Mouse (Mus musculus) spleen, postnatal 36 days (tissue): ENCODE results near the gene Sesn3.

ENCODE experiments used
- DNase-seq, 2 experiments: peaks; one replicate each; pipeline ENCODE4 v3.0.0; 2022; ENCODE audit warnings: low spot score in 2 of 2, mixed read lengths in 1 of 2

The Sesn3 gene

DNA sequence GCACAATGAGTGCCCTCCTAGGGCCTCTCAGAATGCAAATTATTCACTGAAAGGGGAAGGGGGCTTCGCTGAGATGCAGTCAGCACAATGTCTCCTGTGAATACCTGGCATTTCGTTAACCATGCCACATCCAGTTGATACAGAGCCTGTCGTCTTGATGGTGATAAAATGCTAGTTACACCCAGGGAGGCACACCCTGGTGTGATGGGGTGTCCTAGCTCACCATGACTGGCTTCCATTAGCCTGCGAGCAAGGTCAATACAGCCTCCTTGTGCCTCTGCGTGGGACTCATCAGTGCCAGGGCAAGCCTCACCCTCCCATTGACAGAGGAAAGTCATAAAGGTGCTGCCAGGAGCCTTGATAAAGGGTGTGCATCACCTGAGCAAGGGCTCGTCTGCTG is 80.0 kb downstream of the Sesn3 start:
- DNase-seq: no peak

DNA sequence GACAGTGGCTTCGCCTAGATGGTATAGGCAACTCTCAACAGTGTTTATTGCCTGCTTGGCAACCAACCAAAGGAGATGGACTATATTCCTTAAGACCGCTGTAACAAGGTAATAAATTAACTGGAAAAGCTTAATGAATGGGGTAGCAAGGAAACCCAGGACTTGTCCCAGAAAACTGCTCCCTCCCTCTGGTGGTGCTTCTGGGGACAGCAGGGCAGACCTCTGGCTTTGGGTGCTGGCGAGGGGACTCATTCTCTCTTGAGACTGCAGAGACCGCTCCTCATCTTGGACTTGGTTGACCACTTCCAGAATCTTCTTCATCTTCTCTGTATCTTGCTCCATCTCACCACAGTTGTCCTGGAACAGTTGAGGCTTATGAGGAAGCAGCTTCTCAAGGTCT is 82.2 kb downstream of the Sesn3 start:
- no peak for DNase-seq

DNA sequence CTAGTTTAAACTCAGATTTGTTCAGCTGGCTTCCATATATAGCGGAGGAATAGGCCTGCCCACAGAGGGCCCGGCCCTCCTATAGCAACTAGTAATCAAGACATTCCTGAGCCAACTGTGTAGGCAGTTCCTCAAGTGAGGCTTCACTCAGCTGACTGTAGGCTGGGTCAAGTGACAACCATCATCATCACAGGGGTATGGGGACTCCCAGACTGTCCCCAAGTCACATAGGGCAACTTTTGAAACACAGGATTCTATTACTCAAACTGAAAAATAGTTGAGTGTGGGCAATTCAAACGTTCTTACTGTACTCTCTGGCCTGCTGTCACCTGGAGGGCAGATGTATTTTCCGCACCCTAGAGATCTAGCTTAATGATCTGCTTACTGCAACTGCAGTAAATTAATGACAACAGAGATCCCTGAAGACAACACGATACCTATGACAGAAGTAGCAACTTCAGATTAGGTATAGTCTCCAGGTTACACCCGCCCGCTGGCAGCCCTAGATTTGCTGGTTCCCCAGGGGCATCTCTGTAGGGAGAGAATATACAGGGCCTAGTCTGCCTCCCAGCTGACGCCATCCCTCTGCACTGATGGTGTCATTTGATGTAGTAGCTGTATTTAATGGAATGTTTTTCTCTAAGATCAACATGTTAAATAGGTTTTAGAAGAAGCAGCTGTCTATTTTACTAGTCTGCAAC is 87.4 kb downstream of the Sesn3 start:
- DNase-seq: no peak

DNA sequence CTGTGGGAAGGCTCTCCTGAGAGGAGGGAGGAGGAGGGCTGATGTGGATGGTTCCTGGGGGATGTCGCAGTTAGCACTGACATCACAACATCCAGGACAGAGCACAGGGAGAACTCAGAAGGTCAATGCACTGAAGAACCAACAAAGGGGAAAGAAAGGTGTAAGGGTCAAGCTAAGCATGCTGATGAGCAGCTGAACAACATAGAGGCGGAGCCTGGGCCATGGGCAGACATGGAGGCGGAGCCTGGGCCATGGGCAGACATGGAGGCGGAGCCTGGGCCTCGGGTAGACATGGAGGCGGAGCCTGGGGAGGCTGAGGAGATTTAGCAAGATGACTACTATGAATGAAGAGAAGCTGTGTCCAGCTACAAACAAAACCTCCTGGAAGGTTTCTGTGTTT is 88.7 kb downstream of the Sesn3 start:
- peak; percentile 48 to 53 for DNase-seq

DNA sequence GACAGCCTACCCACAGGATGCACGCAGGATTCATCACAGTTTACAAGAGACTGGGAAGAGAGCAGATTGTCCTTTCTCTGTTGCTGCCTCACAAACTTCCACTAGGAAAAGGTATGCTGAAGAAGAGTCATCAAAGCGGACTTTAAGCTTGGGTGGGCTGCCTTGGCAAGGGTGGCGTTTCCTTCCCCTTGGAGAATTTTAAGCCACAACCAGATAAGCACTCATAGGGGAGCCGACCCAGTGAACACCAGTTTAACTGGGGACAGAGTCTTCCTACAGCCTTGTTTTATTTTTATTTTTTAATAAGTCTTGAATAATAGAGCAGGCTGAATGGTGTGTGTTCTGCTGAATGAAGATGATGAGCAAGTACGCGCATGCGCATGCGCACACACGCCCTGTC is 89.9 kb downstream of the Sesn3 start:
- DNase-seq: no peak

DNA sequence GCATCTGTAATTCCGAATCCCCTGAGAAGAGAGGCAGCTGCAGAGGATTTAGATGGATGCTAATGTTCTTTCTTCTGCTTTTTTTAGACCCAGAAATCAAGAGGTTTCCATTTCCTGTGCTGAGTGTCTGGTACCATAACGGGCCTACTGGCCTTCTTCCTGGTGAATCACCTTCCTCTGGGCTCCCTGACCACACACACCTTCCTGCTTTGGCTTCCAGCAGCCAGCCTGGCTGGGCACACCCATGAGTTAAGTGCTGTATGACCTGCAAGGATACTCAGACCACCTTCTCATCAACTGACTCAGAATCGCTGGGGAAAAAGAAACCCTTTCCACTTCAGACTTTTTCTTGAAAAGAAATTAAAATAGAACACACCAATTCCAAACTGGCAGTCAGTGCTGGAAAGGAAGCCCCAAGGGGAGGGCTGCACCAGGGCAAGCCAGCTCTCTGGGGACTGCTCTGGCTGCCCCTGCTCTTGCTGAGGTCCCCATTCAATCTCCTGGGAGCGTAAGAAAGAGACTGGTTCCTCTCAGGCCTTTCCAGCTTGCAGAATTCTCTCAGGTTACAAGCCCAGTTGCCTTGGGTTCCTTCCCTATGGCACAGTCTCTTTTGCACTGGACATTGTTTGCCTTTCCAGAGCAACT is 90.7 kb downstream of the Sesn3 start:
- peak; percentile 22 to 25 for DNase-seq

DNA sequence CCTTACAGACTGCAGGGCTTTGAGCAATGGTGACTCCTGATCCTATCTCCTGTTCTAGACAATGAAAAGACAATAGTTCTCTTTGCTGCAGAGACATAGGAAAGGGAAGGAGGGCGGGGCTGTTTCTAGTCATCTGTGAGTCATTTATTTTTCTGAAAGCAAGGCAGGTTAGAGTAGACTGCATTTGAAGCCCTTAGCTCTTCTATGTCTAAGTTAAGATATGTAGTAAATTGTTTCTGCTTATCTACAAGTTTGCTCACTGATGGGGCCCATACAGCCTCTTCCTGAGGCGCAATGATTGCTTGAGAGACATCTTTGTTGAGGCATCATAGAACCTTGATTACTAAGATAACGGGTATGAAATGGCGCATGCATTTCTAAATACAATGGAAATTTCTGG is 93.0 kb downstream of the Sesn3 start:
- no peak for DNase-seq

DNA sequence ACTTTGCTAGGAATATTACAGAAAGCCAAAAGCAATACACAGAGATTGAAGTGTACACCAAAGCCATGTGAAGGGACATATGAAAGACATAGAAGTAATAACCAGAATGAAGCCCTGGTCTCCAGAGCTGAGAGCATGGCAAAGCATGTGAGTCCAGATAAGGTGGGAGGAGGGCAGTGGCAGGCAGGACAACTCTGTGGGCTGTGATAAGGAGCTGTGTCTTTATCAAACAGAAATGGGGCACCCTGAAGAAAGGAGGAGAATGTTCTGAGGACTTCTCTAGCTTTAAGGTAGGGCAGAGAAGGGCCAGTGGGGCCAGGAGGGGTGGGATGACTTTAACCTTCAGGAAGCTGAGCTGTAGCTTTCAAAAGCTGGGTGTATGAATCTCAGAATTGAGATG is 94.4 kb downstream of the Sesn3 start:
- DNase-seq: peak; percentile 56 to 70

DNA sequence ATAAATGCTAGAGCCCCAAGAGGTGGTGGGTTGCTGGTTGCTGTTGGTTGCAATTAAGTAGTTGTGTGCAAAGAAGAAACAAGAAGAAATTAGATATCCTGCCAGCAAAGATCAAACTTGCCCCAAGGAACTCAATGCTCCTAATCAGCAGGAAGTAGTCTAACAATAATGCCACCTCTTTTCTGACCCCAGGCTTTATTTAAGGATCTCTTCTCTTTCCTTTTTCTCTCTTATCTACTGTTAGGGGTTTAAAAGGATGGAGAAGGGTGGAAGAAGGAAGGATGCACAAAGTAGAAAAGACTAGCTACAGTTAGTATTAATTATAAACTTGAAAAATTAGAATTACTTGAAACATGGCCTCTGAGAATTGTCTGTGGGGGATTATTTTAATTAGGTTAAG is 97.6 kb downstream of the Sesn3 start:
- DNase-seq: no peak

DNA sequence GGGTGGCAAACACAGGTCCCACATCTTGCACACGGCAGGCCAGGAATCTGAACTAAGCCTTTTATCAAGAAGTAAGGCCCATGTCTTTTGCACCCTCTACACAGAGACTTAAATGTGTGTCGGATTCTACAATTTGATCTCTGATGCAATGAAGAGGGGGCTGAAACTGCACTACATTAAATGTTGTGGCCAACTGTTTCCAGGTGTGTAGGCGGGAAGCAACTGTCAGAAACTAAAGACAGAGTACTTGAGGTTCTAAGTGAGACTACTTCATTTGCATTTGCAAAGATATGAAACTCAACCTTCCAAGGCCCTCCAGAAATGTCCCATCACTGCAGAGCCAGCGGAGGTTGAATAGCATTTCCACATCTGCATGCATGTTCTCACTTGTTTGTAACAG is 101.3 kb downstream of the Sesn3 start:
- no peak for DNase-seq

DNA sequence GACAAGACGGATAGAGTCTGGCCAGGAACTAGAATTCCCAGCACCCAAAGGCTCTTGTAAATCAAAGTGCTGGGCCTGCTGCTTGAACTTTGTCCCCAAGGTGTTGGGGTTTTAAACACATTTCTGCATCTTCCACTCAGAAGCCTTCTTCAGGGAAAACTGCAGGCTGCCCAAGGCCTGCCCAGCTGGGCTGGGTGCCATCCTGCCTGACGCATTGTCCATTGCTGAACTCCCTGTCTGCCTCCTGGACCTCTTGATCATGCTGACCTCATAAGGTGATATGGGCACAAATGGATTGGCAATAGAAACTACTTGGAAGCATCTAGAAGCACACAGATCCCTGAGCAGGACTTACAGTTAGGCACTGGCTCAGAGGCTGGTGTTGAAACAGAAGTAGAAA is 103.3 kb downstream of the Sesn3 start:
- no peak for DNase-seq

DNA sequence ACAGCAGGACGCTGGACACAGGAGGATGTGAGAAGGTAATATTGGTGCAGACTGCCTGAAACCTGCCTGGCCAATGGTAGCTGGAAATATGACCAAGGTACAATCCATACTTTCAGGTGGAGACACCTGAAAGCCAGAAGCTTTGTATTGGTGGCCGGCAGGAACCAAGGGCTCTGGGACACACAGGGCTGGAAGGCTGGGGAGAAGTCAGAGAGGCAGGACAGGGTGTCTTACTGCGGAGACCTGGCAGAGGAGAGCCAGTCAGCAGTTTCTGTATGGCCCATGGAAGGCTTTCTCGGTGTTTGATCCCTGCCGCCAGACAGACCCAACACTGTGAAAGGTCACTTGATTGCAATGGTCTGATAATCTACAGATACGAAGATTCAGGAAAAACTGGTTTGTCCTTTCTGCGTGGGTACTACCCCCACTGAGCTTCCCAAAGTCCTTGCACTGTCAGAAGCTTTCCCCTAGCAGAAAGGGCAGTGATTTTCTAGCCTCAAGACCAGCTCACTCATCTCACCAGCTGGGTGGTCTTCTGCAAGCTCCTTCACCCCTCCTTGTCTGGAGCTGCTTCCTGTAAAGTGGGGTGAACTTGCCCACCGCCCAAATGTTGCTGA is 105.0 kb downstream of the Sesn3 start:
- DNase-seq: no peak

DNA sequence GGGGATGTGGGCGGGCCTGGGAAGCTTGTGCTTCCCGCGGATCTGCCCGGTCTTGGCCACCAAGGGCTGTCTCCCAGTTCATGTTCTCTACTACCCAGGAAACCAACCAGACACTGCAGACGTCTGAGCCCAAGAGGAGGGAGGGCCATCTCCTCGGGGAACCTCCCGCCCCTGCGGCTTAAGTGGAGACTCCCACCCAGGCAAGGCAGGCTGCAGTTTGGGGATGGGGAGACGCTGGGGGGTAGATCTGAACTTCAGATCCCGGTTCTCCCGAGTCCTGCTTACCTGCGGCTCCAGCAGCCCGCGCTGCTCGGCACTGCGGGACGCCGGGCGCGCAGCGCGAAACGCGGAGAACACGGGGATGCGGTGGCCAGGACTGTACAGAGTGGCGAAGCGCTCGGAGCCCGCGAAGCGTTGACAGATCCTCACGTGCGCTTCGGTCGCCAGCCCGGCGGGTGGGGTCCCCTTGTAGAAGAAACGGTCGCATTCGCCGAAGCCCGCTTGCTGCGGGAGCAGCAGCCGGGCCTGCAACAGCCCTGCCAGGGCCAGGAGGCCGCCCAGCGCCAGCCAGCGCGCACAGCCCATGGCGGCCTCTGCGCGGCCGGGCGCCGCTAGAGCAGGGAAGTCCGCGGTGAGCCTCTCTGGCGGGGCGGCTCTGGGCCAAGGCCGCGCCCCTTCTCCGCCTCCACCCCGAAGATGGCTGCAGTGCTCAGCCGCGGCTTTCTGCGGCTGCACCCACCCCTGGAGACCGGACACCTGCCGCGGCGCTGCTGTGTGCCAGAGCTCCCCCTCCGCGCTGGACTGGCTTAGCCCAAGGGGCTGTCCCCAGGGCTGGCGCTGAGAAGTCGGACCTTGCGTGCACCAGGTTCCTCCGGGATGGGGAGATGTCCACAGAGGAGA is 105.8 kb downstream of the Sesn3 start:
- peak; percentile 86 to 88 for DNase-seq

DNA sequence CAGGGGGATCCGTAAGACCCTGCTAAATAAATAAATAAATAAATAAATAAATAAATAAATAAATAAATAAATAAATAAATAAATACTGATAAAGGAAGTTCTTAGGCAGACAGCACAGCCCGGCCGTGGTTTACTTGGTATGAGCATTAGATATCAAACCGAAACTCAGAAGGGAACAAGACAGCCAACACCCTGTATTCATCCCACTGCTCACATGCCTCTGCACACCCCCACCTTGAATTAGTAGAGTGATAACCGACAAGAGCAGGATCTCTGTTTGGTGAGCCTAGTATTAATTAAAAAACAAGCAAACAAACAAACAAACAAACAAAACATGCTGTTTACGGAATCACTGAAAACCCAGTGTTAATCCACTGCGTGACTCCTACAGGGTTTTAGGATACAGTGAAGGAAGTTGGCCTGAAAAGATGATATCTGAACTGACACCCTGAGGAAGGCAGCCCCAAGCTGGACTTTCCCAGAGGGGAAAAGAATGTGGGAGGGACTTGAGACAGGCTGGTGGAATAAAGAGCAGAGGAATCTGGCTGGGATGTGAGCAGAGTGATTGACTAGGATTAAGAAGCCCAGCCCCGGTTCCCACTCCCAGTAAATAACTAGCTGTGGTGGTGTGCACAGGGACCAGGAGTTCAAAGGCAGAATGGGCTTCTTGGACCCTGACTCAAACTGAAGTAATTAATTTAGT is 106.6 kb downstream of the Sesn3 start, which contains the start of gene Endod1:
Gene Endod1, minus strand, starts transcription at position 155 of the 703 bp plus-strand sequence.
- DNase-seq: peak; percentile 27 to 45

DNA sequence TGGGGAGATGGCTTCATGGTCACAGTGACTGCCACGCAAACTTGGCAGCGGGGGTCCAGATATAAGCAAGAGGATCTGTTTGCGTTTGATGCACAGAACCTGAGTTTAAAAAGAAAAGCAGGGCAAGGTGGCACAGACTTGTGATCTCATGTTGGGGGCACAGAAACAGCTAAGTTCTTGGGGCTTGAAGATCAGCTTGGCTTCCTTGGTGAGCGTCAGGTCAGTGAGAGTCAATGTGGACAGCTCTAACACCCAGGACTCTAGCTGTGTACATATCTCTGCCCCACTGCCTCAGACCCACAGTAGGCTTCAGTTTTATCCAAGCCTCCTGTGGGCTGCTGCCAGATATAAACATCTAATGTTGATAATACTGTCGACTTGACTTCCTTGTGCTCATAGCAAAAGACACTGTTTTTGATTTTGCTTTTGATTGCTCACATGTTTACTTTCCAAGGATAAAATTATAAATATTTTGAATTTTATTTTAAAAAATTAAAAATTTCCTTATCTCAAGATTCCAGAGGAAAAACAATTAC is 107.5 kb downstream of the Sesn3 start:
- no peak for DNase-seq
